Mouse (Mus musculus): ENCODE measurements around the gene Srgap1. TPM values are rescaled to one million over a fixed set of nuclear protein-coding genes. Genes with fewer than 3 reads are reported as not detected.

Gene Srgap1
- total and polyA plus RNA-seq, 3 experiments, result 0.22 TPM; not detected in 2

GRCm38 (mm10) chr10:121931909-121932308 is 115.2 kb downstream of the Srgap1 start:
- no peaks in the 10 kb centered on the region for H3K4me1 ChIP-seq (ENCODE audit: insufficient read depth, low read depth, low read length)
- DNase-seq (ENCODE audit: low spot score), result no peak
- no peak for TF ChIP-seq CTCF (IDR thresholded peaks at IDR 0.05; ENCODE audit: low read depth, low read length)
- no peak for TF ChIP-seq POLR2AphosphoS5 (IDR thresholded peaks at IDR 0.05; ENCODE audit: insufficient replicate concordance, low read depth, low read length)
- no peak for TF ChIP-seq GATA1 (IDR thresholded peaks at IDR 0.05; ENCODE audit: borderline replicate concordance, low read length)
- TF ChIP-seq TAL1 (conservative IDR thresholded peaks at IDR 0.05; ENCODE audit: low read depth, low read length), result no peak
- TF ChIP-seq GATA2 (IDR thresholded peaks at IDR 0.05; ENCODE audit: borderline replicate concordance, low read depth, low read length), result no peak
- no peaks in the 10 kb centered on the region for H3K36me3 ChIP-seq (replicated peaks)
- peaks cover 73% of the 10 kb centered on the region for H3K9me3 ChIP-seq (replicated peaks)
- H3K27me3 ChIP-seq (ENCODE audit: insufficient read depth, low read length), result no peaks in the 10 kb centered on the region
- no peak overlapping the region for H3K4me3 ChIP-seq (ENCODE audit: low read depth, low read length)
- no peak for ATAC-seq (ENCODE audit: extremely low read depth, insufficient number of reproducible peaks, low FRiP score, poor library complexity, severe bottlenecking)

GRCm38 (mm10) chr10:121926094-121926493 is 121.0 kb downstream of the Srgap1 start:
- Histone ChIP-seq H3K4me3 (ENCODE audit: low read depth, low read length) (no peak overlapping the region), H3K9me3 (replicated peaks) (peaks cover 76% of the 10 kb centered on the region), H3K36me3 (replicated peaks) (no peaks in the 10 kb centered on the region), H3K4me1 (ENCODE audit: insufficient read depth, low read depth, low read length) (no peaks in the 10 kb centered on the region), H3K27me3 (ENCODE audit: insufficient read depth, low read length) (no peaks in the 10 kb centered on the region)
- no peak for TF ChIP-seq TAL1 (conservative IDR thresholded peaks at IDR 0.05; ENCODE audit: low read depth, low read length)
- DNase-seq (ENCODE audit: low spot score) (no peak), ATAC-seq (ENCODE audit: extremely low read depth, insufficient number of reproducible peaks, low FRiP score, poor library complexity, severe bottlenecking) (no peak)

GRCm38 (mm10) chr10:121919016-121919415 is 128.1 kb downstream of the Srgap1 start:
- DNase-seq (ENCODE audit: low spot score) (no peak), ATAC-seq (ENCODE audit: extremely low read depth, insufficient number of reproducible peaks, low FRiP score, poor library complexity, severe bottlenecking) (no peak)
- Histone ChIP-seq H3K27me3 (ENCODE audit: insufficient read depth, low read length) (no peaks in the 10 kb centered on the region), H3K9me3 (replicated peaks) (peaks cover 65% of the 10 kb centered on the region), H3K4me3 (ENCODE audit: low read depth, low read length) (no peak overlapping the region), H3K4me1 (ENCODE audit: insufficient read depth, low read depth, low read length) (no peaks in the 10 kb centered on the region), H3K36me3 (replicated peaks) (no peaks in the 10 kb centered on the region)
- no peak for TF ChIP-seq POLR2AphosphoS5 (IDR thresholded peaks at IDR 0.05; ENCODE audit: insufficient replicate concordance, low read depth, low read length)
- TF ChIP-seq GATA1 (IDR thresholded peaks at IDR 0.05; ENCODE audit: borderline replicate concordance, low read length), result no peak
- TF ChIP-seq CTCF (IDR thresholded peaks at IDR 0.05; ENCODE audit: low read depth, low read length), result no peak
- no peak for TF ChIP-seq GATA2 (IDR thresholded peaks at IDR 0.05; ENCODE audit: borderline replicate concordance, low read depth, low read length)

GRCm38 (mm10) chr10:121918579-121918978 is 128.5 kb downstream of the Srgap1 start:
- H3K4me1 ChIP-seq (ENCODE audit: insufficient read depth, low read depth, low read length), result no peaks in the 10 kb centered on the region
- H3K9me3 ChIP-seq (replicated peaks), result peaks cover 61% of the 10 kb centered on the region
- no peaks in the 10 kb centered on the region for H3K27me3 ChIP-seq (ENCODE audit: insufficient read depth, low read length)
- no peak for TF ChIP-seq CTCF (IDR thresholded peaks at IDR 0.05; ENCODE audit: low read depth, low read length)
- no peak for TF ChIP-seq GATA2 (IDR thresholded peaks at IDR 0.05; ENCODE audit: borderline replicate concordance, low read depth, low read length)
- TF ChIP-seq POLR2AphosphoS5 (IDR thresholded peaks at IDR 0.05; ENCODE audit: insufficient replicate concordance, low read depth, low read length), result no peak
- TF ChIP-seq TAL1 (conservative IDR thresholded peaks at IDR 0.05; ENCODE audit: low read depth, low read length), result no peak
- TF ChIP-seq GATA1 (IDR thresholded peaks at IDR 0.05; ENCODE audit: borderline replicate concordance, low read length), result no peak
- ATAC-seq (ENCODE audit: extremely low read depth, insufficient number of reproducible peaks, low FRiP score, poor library complexity, severe bottlenecking), result no peak
- H3K36me3 ChIP-seq (replicated peaks), result no peaks in the 10 kb centered on the region
- no peak overlapping the region for H3K4me3 ChIP-seq (ENCODE audit: low read depth, low read length)
- DNase-seq (ENCODE audit: low spot score), result no peak

DNA sequence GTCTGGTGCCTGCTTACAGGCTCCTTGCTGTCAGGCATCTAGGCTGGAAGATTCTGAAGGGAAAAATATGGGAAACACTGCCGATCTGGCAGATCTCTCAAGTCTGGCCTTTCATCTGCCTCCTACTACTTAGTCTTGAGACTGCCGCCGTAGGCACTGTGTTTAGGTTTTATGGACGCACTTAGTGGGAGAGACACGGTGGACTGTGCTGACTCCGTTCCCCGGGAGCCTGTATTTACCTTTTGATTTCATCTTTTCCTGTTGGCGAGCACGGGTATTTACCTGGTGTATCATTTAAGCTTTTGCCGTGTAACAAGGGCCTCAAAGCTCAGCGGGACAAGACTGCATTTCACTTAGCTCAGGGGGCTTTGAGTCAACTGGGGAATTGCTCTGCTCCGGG is 131.6 kb downstream of the Srgap1 start:
- ATAC-seq (ENCODE audit: extremely low read depth, insufficient number of reproducible peaks, low FRiP score, poor library complexity, severe bottlenecking) (no peak), DNase-seq (ENCODE audit: low spot score) (no peak)
- H3K4me1 ChIP-seq (ENCODE audit: insufficient read depth, low read depth, low read length), result no peaks in the 10 kb centered on the region
- H3K27me3 ChIP-seq (ENCODE audit: insufficient read depth, low read length), result no peaks in the 10 kb centered on the region
- no peak for TF ChIP-seq POLR2AphosphoS5 (IDR thresholded peaks at IDR 0.05; ENCODE audit: insufficient replicate concordance, low read depth, low read length)
- no peak for TF ChIP-seq CTCF (IDR thresholded peaks at IDR 0.05; ENCODE audit: low read depth, low read length)
- H3K9me3 ChIP-seq (replicated peaks), result peaks cover 53% of the 10 kb centered on the region
- no peak overlapping the region for H3K4me3 ChIP-seq (ENCODE audit: low read depth, low read length)
- no peaks in the 10 kb centered on the region for H3K36me3 ChIP-seq (replicated peaks)

DNA sequence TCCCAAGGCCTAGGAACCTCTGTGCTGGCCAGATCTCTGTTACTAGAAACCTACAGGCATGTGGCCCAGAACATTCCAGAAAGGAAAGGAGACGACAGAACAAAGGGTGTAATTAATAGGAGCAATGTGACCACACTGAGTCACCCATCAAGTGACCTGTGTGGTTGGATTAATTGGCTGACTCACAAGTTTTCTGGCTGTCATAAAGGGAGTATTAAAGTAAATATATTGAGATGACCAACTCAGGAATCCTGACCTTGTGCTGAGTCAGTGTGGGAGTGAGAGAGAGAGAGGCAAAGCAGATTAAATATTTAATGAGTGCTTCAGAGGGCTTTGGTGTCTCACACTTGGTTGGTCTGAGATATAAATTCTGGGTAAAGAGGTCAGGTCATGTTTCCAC is 143.0 kb downstream of the Srgap1 start:
- no peak overlapping the region for H3K4me3 ChIP-seq (ENCODE audit: low read depth, low read length)
- no peaks in the 10 kb centered on the region for H3K36me3 ChIP-seq (replicated peaks)
- ATAC-seq (ENCODE audit: extremely low read depth, insufficient number of reproducible peaks, low FRiP score, poor library complexity, severe bottlenecking) (no peak), DNase-seq (ENCODE audit: low spot score) (no peak)
- TF ChIP-seq POLR2AphosphoS5 (IDR thresholded peaks at IDR 0.05; ENCODE audit: insufficient replicate concordance, low read depth, low read length) (no peak), CTCF (IDR thresholded peaks at IDR 0.05; ENCODE audit: low read depth, low read length) (no peak), GATA1 (IDR thresholded peaks at IDR 0.05; ENCODE audit: borderline replicate concordance, low read length) (no peak)
- no peaks in the 10 kb centered on the region for H3K4me1 ChIP-seq (ENCODE audit: insufficient read depth, low read depth, low read length)
- H3K9me3 ChIP-seq (replicated peaks), result peaks cover 49% of the 10 kb centered on the region
- no peaks in the 10 kb centered on the region for H3K27me3 ChIP-seq (ENCODE audit: insufficient read depth, low read length)

DNA sequence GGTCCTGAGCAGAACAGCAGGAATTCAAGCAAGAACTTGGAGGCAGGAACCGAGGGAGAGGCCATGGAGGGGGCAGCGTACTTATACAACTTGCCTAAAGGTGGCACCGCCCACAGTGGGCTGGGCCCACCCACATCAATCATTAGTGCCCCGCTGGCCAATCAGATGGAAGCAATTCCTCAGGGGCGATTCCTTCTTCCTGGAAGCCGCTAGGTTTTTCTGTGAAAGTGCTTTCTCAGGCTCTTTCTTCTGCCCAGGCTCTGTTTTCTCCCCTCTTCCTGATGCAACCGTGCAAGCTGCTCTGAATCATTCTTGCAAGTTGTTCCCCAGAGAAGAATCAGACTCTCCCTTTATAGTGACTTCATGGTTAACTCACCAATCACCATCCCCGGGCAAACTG is 144.5 kb downstream of the Srgap1 start:
- peaks cover 51% of the 10 kb centered on the region for H3K9me3 ChIP-seq (replicated peaks)
- no peak overlapping the region for H3K4me3 ChIP-seq (ENCODE audit: low read depth, low read length)
- no peaks in the 10 kb centered on the region for H3K36me3 ChIP-seq (replicated peaks)
- ATAC-seq (ENCODE audit: extremely low read depth, insufficient number of reproducible peaks, low FRiP score, poor library complexity, severe bottlenecking) (no peak), DNase-seq (ENCODE audit: low spot score) (no peak)
- no peaks in the 10 kb centered on the region for H3K27me3 ChIP-seq (ENCODE audit: insufficient read depth, low read length)
- no peaks in the 10 kb centered on the region for H3K4me1 ChIP-seq (ENCODE audit: insufficient read depth, low read depth, low read length)
- TF ChIP-seq TAL1 (conservative IDR thresholded peaks at IDR 0.05; ENCODE audit: low read depth, low read length), result no peak

All from G1E (cell line).